Mouse (Mus musculus) MEL (cell line): ENCODE measurements around the gene Rnf181. TPM values are rescaled to one million over a fixed set of nuclear protein-coding genes. Genes with fewer than 3 reads are reported as not detected.

ENCODE experiments used
- DNase-seq: peaks from one replicate; pipeline ENCODE4 v3.0.0; 2011; ENCODE audit warnings: low read depth, low spot score
- H3K27ac ChIP-seq: 2 replicates; pipeline ENCODE4 v1.5.1; 2012; ENCODE audit warnings: low read depth, mild to moderate bottlenecking, control low read depth, low read length, moderate library complexity; ENCODE audit not compliant: control insufficient read depth
- H3K27me3 ChIP-seq, 2 experiments: fragments of 150-350 bp in 1 of 2; sonication (generic) in 1 of 2; 2 replicates each; pipeline ENCODE4 v1.6.1; 2012; ENCODE audit warnings: low read length in 2 of 2, mild to moderate bottlenecking in 2 of 2, improper control_type of control experiment in 1 of 2, moderate library complexity in 1 of 2; ENCODE audit not compliant: insufficient read depth in 2 of 2, control insufficient read depth in 1 of 2
- H3K36me3 ChIP-seq, 2 experiments: 2 replicates each; pipeline ENCODE4 v1.6.1; 2012 to 2014; ENCODE audit warnings: low read length in 2 of 2, improper control_type of control experiment in 1 of 2, inconsistent platforms in 1 of 2, mild to moderate bottlenecking in 1 of 2; ENCODE audit not compliant: insufficient read depth in 2 of 2, control insufficient read depth in 1 of 2
- H3K4me1 ChIP-seq, 2 experiments: fragments of 150-350 bp in 1 of 2; sonication (generic) in 1 of 2; 2 replicates each; pipeline ENCODE4 v1.6.1; 2012; ENCODE audit warnings: low read length in 2 of 2, improper control_type of control experiment in 1 of 2, mild to moderate bottlenecking in 1 of 2; ENCODE audit not compliant: insufficient read depth in 2 of 2, control insufficient read depth in 1 of 2
- H3K4me3 ChIP-seq, 2 experiments: fragments of 150-350 bp in 1 of 2; sonication (generic) in 1 of 2; 2 replicates each; pipeline ENCODE4 v1.5.1; 2012; ENCODE audit warnings: low read depth in 2 of 2, low read length in 2 of 2, mild to moderate bottlenecking in 2 of 2, moderate library complexity in 2 of 2, control low read depth in 1 of 2, improper control_type of control experiment in 1 of 2; ENCODE audit not compliant: control insufficient read depth in 1 of 2, insufficient read depth in 1 of 2
- H3K79me2 ChIP-seq: 2 replicates; pipeline ENCODE4 v1.6.1; 2012; ENCODE audit warnings: mild to moderate bottlenecking, low read length, moderate library complexity; ENCODE audit not compliant: control insufficient read depth, poor library complexity, insufficient read depth
- H3K9ac ChIP-seq: 2 replicates; pipeline ENCODE4 v1.6.1; 2012; ENCODE audit warnings: low read depth, mild to moderate bottlenecking, control low read depth, low read length, moderate library complexity; ENCODE audit not compliant: control insufficient read depth, poor library complexity, severe bottlenecking
- H3K9me3 ChIP-seq: fragments of 150-350 bp; sonication (generic); replicated peaks from 2 replicates; pipeline ENCODE4 v1.6.1; 2012; ENCODE audit warnings: mild to moderate bottlenecking, low read length, improper control_type of control experiment, moderate library complexity; ENCODE audit not compliant: insufficient read depth
- BHLHE40 ChIP-seq: IDR thresholded peaks from 2 replicates; pipeline ENCODE4 v1.6.1; 2012; ENCODE audit warnings: low read depth, mild to moderate bottlenecking, inconsistent platforms, low read length, improper control_type of control experiment, borderline replicate concordance
- CHD1 ChIP-seq: IDR thresholded peaks from 2 replicates; pipeline ENCODE4 v1.6.1; 2012; ENCODE audit warnings: low read depth, mild to moderate bottlenecking, inconsistent platforms, low read length, improper control_type of control experiment
- CHD2 ChIP-seq: IDR thresholded peaks from 2 replicates; pipeline ENCODE4 v1.6.1; 2011; ENCODE audit warnings: low read length, improper control_type of control experiment
- CTCF ChIP-seq, 3 experiments: IDR thresholded peaks in 2 of 3; conservative IDR thresholded peaks in 1 of 3; 2 replicates each; pipeline ENCODE4 v1.5.1; 2011 to 2012; ENCODE audit warnings: low read length in 3 of 3, low read depth in 2 of 3, mild to moderate bottlenecking in 2 of 3, improper control_type of control experiment in 1 of 3, inconsistent platforms in 1 of 3, mixed read lengths in 1 of 3, moderate library complexity in 1 of 3; ENCODE audit not compliant: control insufficient read depth in 1 of 3, insufficient read depth in 1 of 3, poor library complexity in 1 of 3, severe bottlenecking in 1 of 3
- EP300 ChIP-seq, 2 experiments: IDR thresholded peaks; 2 replicates each; pipeline ENCODE4 v1.6.1; 2011; ENCODE audit warnings: improper control_type of control experiment in 2 of 2, low read length in 2 of 2, low read depth in 1 of 2, mild to moderate bottlenecking in 1 of 2
- ETS1 ChIP-seq: IDR thresholded peaks from 2 replicates; pipeline ENCODE4 v1.6.1; 2012; ENCODE audit warnings: low read depth, mild to moderate bottlenecking, inconsistent platforms, low read length, improper control_type of control experiment, moderate library complexity
- GATA1 ChIP-seq: IDR thresholded peaks from 2 replicates; pipeline ENCODE4 v1.6.1; 2011; ENCODE audit warnings: low read depth, low read length, improper control_type of control experiment
- HCFC1 ChIP-seq: IDR thresholded peaks from 2 replicates; pipeline ENCODE4 v1.6.1; 2012; ENCODE audit warnings: low read depth, mild to moderate bottlenecking, inconsistent platforms, low read length, improper control_type of control experiment, moderate library complexity
- JUND ChIP-seq: IDR thresholded peaks from 2 replicates; pipeline ENCODE4 v1.6.1; 2011; ENCODE audit warnings: low read depth, mild to moderate bottlenecking, improper control_type of control experiment, low read length
- MAX ChIP-seq: IDR thresholded peaks from 2 replicates; pipeline ENCODE4 v1.6.1; 2011; ENCODE audit warnings: low read length, improper control_type of control experiment
- MEF2A ChIP-seq: IDR thresholded peaks from 2 replicates; pipeline ENCODE4 v1.6.1; 2014; ENCODE audit warnings: low read depth, mild to moderate bottlenecking, inconsistent platforms, low read length, improper control_type of control experiment; ENCODE audit not compliant: poor library complexity, insufficient replicate concordance, severe bottlenecking; ENCODE audit errors: extremely low read depth
- MXI1 ChIP-seq: IDR thresholded peaks from 2 replicates; pipeline ENCODE4 v1.6.1; 2011; ENCODE audit warnings: mild to moderate bottlenecking, low read depth, low read length, improper control_type of control experiment
- MYB ChIP-seq: IDR thresholded peaks from 2 replicates; pipeline ENCODE4 v1.6.1; 2011; ENCODE audit warnings: mild to moderate bottlenecking, low read depth, low read length, improper control_type of control experiment
- MYC ChIP-seq: IDR thresholded peaks from 2 replicates; pipeline ENCODE4 v1.6.1; 2011; ENCODE audit warnings: low read depth, mild to moderate bottlenecking, low read length, improper control_type of control experiment, moderate library complexity
- NELFE ChIP-seq: IDR thresholded peaks from 2 replicates; pipeline ENCODE4 v1.6.1; 2011; ENCODE audit warnings: low read depth, low read length, improper control_type of control experiment
- NRF1 ChIP-seq: IDR thresholded peaks from 2 replicates; pipeline ENCODE4 v1.6.1; 2014; ENCODE audit warnings: low read depth, mild to moderate bottlenecking, inconsistent platforms, low read length, improper control_type of control experiment, moderate library complexity; ENCODE audit not compliant: poor library complexity, insufficient read depth, severe bottlenecking
- POLR2A ChIP-seq, 2 experiments: IDR thresholded peaks; 2 replicates each; pipeline ENCODE4 v1.6.1; 2011 to 2012; ENCODE audit warnings: low read length in 2 of 2, mild to moderate bottlenecking in 2 of 2, control low read depth in 1 of 2, improper control_type of control experiment in 1 of 2, low read depth in 1 of 2, moderate library complexity in 1 of 2; ENCODE audit not compliant: control insufficient read depth in 1 of 2, insufficient read depth in 1 of 2, poor library complexity in 1 of 2
- POLR2AphosphoS2 ChIP-seq: IDR thresholded peaks from 2 replicates; pipeline ENCODE4 v1.6.1; 2011; ENCODE audit warnings: low read length, improper control_type of control experiment
- RCOR1 ChIP-seq: IDR thresholded peaks from 2 replicates; pipeline ENCODE4 v1.6.1; 2012; ENCODE audit warnings: low read depth, mild to moderate bottlenecking, inconsistent platforms, low read length, improper control_type of control experiment
- SIN3A ChIP-seq: IDR thresholded peaks from 2 replicates; pipeline ENCODE4 v1.6.1; 2012; ENCODE audit warnings: low read length, improper control_type of control experiment, inconsistent platforms
- TAL1 ChIP-seq: IDR thresholded peaks from 2 replicates; pipeline ENCODE4 v1.6.1; 2012; ENCODE audit warnings: mild to moderate bottlenecking, inconsistent platforms, low read length, moderate library complexity, mixed read lengths
- TCF12 ChIP-seq: IDR thresholded peaks from 2 replicates; pipeline ENCODE4 v1.6.1; 2014; ENCODE audit warnings: low read depth, mild to moderate bottlenecking, inconsistent platforms, low read length, improper control_type of control experiment, moderate library complexity
- UBTF ChIP-seq: IDR thresholded peaks from 2 replicates; pipeline ENCODE4 v1.6.1; 2012; ENCODE audit warnings: low read depth, mild to moderate bottlenecking, inconsistent platforms, low read length, improper control_type of control experiment, moderate library complexity, borderline replicate concordance; ENCODE audit not compliant: insufficient read depth
- ZC3H11A ChIP-seq: IDR thresholded peaks from 2 replicates; pipeline ENCODE4 v1.6.1; 2012; ENCODE audit warnings: low read depth, mild to moderate bottlenecking, inconsistent platforms, low read length, improper control_type of control experiment
- ZMIZ1 ChIP-seq: IDR thresholded peaks from 2 replicates; pipeline ENCODE4 v1.6.1; 2012; ENCODE audit warnings: low read depth, mild to moderate bottlenecking, inconsistent platforms, low read length, improper control_type of control experiment, moderate library complexity
- polyA plus RNA-seq, 2 experiments: library from polyadenylated mRNA; stranded (reverse) in 1 of 2; unstranded in 1 of 2; fragments of >175 nt in 1 of 2; fragments of >200 nt in 1 of 2; gene quantifications; 2 replicates each; pipeline versions ENCODE4 v1.2.1 to v1.2.4; 2012; ENCODE audit warnings: low replicate concordance in 2 of 2, low read depth in 1 of 2; ENCODE audit not compliant: insufficient read length in 2 of 2, insufficient read depth in 1 of 2, missing spikeins in 1 of 2
- total RNA-seq: library from RNA; depleted of rRNA; stranded (reverse); fragments of 300-350 nt; gene quantifications from 2 replicates; pipeline ENCODE4 v1.2.3, GENCODE M21; 2012

Rnf181 gene
- total and polyA plus RNA-seq, 3 experiments: 47.2 to 268 (median 107) TPM

- TF ChIP-seq ZC3H11A (no peak), POLR2AphosphoS2 (peak; percentile 81), CTCF (IDR thresholded peaks at IDR 0.05 in 2 of 3, conservative IDR thresholded peaks at IDR 0.05 in 1 of 3; ENCODE audit: control insufficient read depth in 1 of 3, insufficient read depth in 1 of 3, low read depth in 2 of 3, low read length in 3 of 3, poor library complexity in 1 of 3, severe bottlenecking in 1 of 3) (peak in 2 of 3 experiments; percentile 35 to 42; a peak in 4 of 6 replicates), BHLHE40 (no peak), MXI1 (peak; percentile 74), GATA1 (no peak), MEF2A (no peak), HCFC1 (peak; percentile 87), CHD1 (peak; percentile 46; the same call in 1 of the 2 replicates), NRF1 (peak; percentile 48; the same call in 1 of the 2 replicates), SIN3A (peak; percentile 72)
- TF ChIP-seq, all 39 proteins: peak for 21
Observed at GRCm38 (mm10) chr6:72347166-72347941, 19.4 kb downstream of the Rnf181 start, which contains the start of gene 0610030E20Rik (continued).

GRCm38 (mm10) chr6:72346261-72346660 is 20.5 kb downstream of the Rnf181 start:
- TF ChIP-seq ETS1 (no peak), ZMIZ1 (no peak), CHD2 (no peak), MYB (no peak), UBTF (no peak), MEF2A (no peak), RCOR1 (no peak), MAX (0 out of 2 replicates have a peak, but pooled peaks have one; percentile 20), CTCF (IDR thresholded peaks at IDR 0.05 in 2 of 3, conservative IDR thresholded peaks at IDR 0.05 in 1 of 3; ENCODE audit: control insufficient read depth in 1 of 3, insufficient read depth in 1 of 3, low read depth in 2 of 3, low read length in 3 of 3, poor library complexity in 1 of 3, severe bottlenecking in 1 of 3) (0 out of 6 replicates have a peak, but pooled peaks of 1 of the 3 experiments have one; percentile 13), BHLHE40 (no peak), MXI1 (0 out of 2 replicates have a peak, but pooled peaks have one; percentile 8), MYC (no peak), POLR2A (IDR thresholded peaks at IDR 0.05; ENCODE audit: control insufficient read depth in 1 of 2, insufficient read depth in 1 of 2, low read depth in 1 of 2, low read length in 2 of 2, poor library complexity in 1 of 2) (no peak), EP300 (IDR thresholded peaks at IDR 0.05; ENCODE audit: low read depth in 1 of 2, low read length in 2 of 2) (0 out of 4 replicates have a peak, but pooled peaks of 1 of the 2 experiments have one; percentile 10), JUND (no peak; the same call in 1 of the 2 replicates), TCF12 (no peak), NELFE (no peak), TAL1 (peak; percentile 39)
- no peaks in the 10 kb centered on the region for H3K27me3 ChIP-seq
- peak; percentile 71 for DNase-seq
- H3K4me1 ChIP-seq: peaks cover 18 to 26% of the 10 kb centered on the region in 2 experiments
- no peaks in the 10 kb centered on the region for H3K9me3 ChIP-seq
- peaks cover 2 to 38% of the 10 kb centered on the region in 2 experiments; a peak in 3 of 4 replicates for H3K36me3 ChIP-seq
- H3K4me3 ChIP-seq: peak overlapping the region; percentile 0 to 74
- H3K27ac ChIP-seq: peak overlapping the region; percentile 97
- H3K79me2 ChIP-seq: peaks cover 57% of the 10 kb centered on the region
- H3K9ac ChIP-seq: peak overlapping the region; percentile 99
